Comparison of ENCODE assay signal across 8 mouse cellular contexts in genomic region chr7:28373891-28374495, GRCm38 (mm10). TPM values are rescaled to one million over a fixed set of nuclear protein-coding genes. Genes with fewer than 3 reads are reported as not detected.
DNase-seq lines count a peak whose midpoint lies in the region; ATAC-seq and TF ChIP-seq lines count a peak whose summit lies in the region.

No protein-coding gene starts in this region.

- H3K4me1 ChIP-seq in kidney, embryonic 15.5 days = peaks cover 74% of the 10 kb centered on the region
- H3K4me1 ChIP-seq in MEL (ENCODE audit: control insufficient read depth in 1 of 2, insufficient read depth in 2 of 2, low read length in 2 of 2) = peaks cover 0 to 16% of the 10 kb centered on the region in 2 experiments; a peak in 2 of 4 replicates
- H3K4me1 ChIP-seq in embryonic facial prominence, embryonic 15.5 days = peaks cover 69% of the 10 kb centered on the region
- H3K4me1 ChIP-seq in liver, embryonic 15.5 days (replicated peaks) = peaks cover 85% of the 10 kb centered on the region

- H3K4me2 ChIP-seq in kidney, embryonic 15.5 days = no peak overlapping the region
- no peak overlapping the region for H3K4me2 ChIP-seq in embryonic facial prominence, embryonic 15.5 days (replicated peaks)
- no peak overlapping the region; the same call in 1 of the 2 replicates for H3K4me2 ChIP-seq in liver, embryonic 15.5 days

- TF ChIP-seq RAD21 in MEL (IDR thresholded peaks at IDR 0.05; ENCODE audit: low read depth, low read length) = no peak

- TF ChIP-seq EP300 in MEL (IDR thresholded peaks at IDR 0.05; ENCODE audit: low read depth in 1 of 2, low read length in 2 of 2) = no peak

- peaks cover 5% of the 10 kb centered on the region for H3K79me2 ChIP-seq in MEL (ENCODE audit: control insufficient read depth, insufficient read depth, low read length, poor library complexity)

- no peak overlapping the region for H3K4me3 ChIP-seq in kidney, embryonic 15.5 days (replicated peaks)
- H3K4me3 ChIP-seq in MEL (ENCODE audit: control insufficient read depth in 1 of 2, insufficient read depth in 1 of 2, low read depth in 2 of 2, low read length in 2 of 2) = no peak overlapping the region
- H3K4me3 ChIP-seq in embryonic facial prominence, embryonic 15.5 days (replicated peaks) = no peak overlapping the region
- no peak overlapping the region for H3K4me3 ChIP-seq in liver, embryonic 15.5 days (replicated peaks)

- TF ChIP-seq CTCF in MEL (IDR thresholded peaks at IDR 0.05 in 2 of 3, conservative IDR thresholded peaks at IDR 0.05 in 1 of 3; ENCODE audit: control insufficient read depth in 1 of 3, insufficient read depth in 1 of 3, low read depth in 2 of 3, low read length in 3 of 3, poor library complexity in 1 of 3, severe bottlenecking in 1 of 3) = no peak

- peaks cover 16% of the 10 kb centered on the region for H3K36me3 ChIP-seq in kidney, embryonic 15.5 days
- H3K36me3 ChIP-seq in MEL (ENCODE audit: control insufficient read depth in 1 of 2, insufficient read depth in 2 of 2, low read length in 2 of 2) = peaks cover 0 to 7% of the 10 kb centered on the region in 2 experiments; a peak in 2 of 4 replicates
- H3K36me3 ChIP-seq in embryonic facial prominence, embryonic 15.5 days = peaks cover 20% of the 10 kb centered on the region
- H3K36me3 ChIP-seq in liver, embryonic 15.5 days (replicated peaks) = peaks cover 9% of the 10 kb centered on the region

- H3K9me3 ChIP-seq in kidney, embryonic 15.5 days (replicated peaks) = no peaks in the 10 kb centered on the region
- no peaks in the 10 kb centered on the region for H3K9me3 ChIP-seq in MEL (replicated peaks; ENCODE audit: insufficient read depth, low read length)
- H3K9me3 ChIP-seq in embryonic facial prominence, embryonic 15.5 days (replicated peaks) = no peaks in the 10 kb centered on the region
- H3K9me3 ChIP-seq in liver, embryonic 15.5 days (replicated peaks) = no peaks in the 10 kb centered on the region

- H3K27ac ChIP-seq in kidney, embryonic 15.5 days = peak overlapping the region; percentile 100
- H3K27ac ChIP-seq in MEL (ENCODE audit: control insufficient read depth, low read depth, low read length) = no peak overlapping the region
- peak overlapping the region; percentile 94 for H3K27ac ChIP-seq in embryonic facial prominence, embryonic 15.5 days (replicated peaks)
- peak overlapping the region; percentile 94; the same call in 1 of the 2 replicates for H3K27ac ChIP-seq in liver, embryonic 15.5 days (replicated peaks)

- WGBS in kidney, embryonic 15.5 days = 76% methylated on average over 7 of the region's 7 CpGs
- WGBS in embryonic facial prominence, embryonic 15.5 days = 65% methylated on average over 7 of the region's 7 CpGs
- 74% methylated on average over 7 of the region's 7 CpGs for WGBS in liver, embryonic 15.5 days (ENCODE audit: insufficient replicate concordance)

- no peak for DNase-seq in kidney, adult 8-10 months
- peak; percentile 50 for DNase-seq in MEL (ENCODE audit: low read depth, low spot score)
- no peak for DNase-seq in gastrocnemius, adult 18-20 months (ENCODE audit: low spot score)
- DNase-seq in embryo, embryonic 11 days = no peak
- no peak for DNase-seq in retina, embryonic 14.5 days (ENCODE audit: low spot score)

- H3K27me3 ChIP-seq in kidney, embryonic 15.5 days = no peaks in the 10 kb centered on the region
- no peaks in the 10 kb centered on the region for H3K27me3 ChIP-seq in MEL (ENCODE audit: control insufficient read depth in 1 of 2, insufficient read depth in 2 of 2, low read length in 2 of 2)
- no peaks in the 10 kb centered on the region for H3K27me3 ChIP-seq in embryonic facial prominence, embryonic 15.5 days
- H3K27me3 ChIP-seq in liver, embryonic 15.5 days = peaks cover 16% of the 10 kb centered on the region

- no peak overlapping the region for H3K9ac ChIP-seq in kidney, embryonic 15.5 days
- no peak overlapping the region for H3K9ac ChIP-seq in MEL (ENCODE audit: control insufficient read depth, low read depth, low read length, poor library complexity, severe bottlenecking)
- H3K9ac ChIP-seq in embryonic facial prominence, embryonic 15.5 days = no peak overlapping the region
- H3K9ac ChIP-seq in liver, embryonic 15.5 days = no peak overlapping the region

- no peak for ATAC-seq in kidney, embryonic 15.5 days (replicated peaks; ENCODE audit: low FRiP score)
- ATAC-seq in embryonic facial prominence, embryonic 15.5 days (ENCODE audit: insufficient number of reproducible peaks, low FRiP score, low TSS enrichment, low read depth) = no peak
- ATAC-seq in liver, embryonic 15.5 days (ENCODE audit: insufficient read depth) = no peak

- TF ChIP-seq POLR2A in MEL (IDR thresholded peaks at IDR 0.05; ENCODE audit: control insufficient read depth in 1 of 2, insufficient read depth in 1 of 2, low read depth in 1 of 2, low read length in 2 of 2, poor library complexity in 1 of 2) = no peak

TF ChIP-seq in MEL, 35 proteins besides CTCF, POLR2A, EP300 and RAD21 (continues in another document):
- TF ChIP-seq GABPA (IDR thresholded peaks at IDR 0.05; ENCODE audit: low read depth, low read length) = no peak
- no peak for TF ChIP-seq NRF1 (IDR thresholded peaks at IDR 0.05; ENCODE audit: insufficient read depth, low read depth, low read length, poor library complexity, severe bottlenecking)
- no peak for TF ChIP-seq ZC3H11A (IDR thresholded peaks at IDR 0.05; ENCODE audit: low read depth, low read length)
- no peak for TF ChIP-seq MYB (IDR thresholded peaks at IDR 0.05; ENCODE audit: low read depth, low read length)
- no peak for TF ChIP-seq TCF12 (IDR thresholded peaks at IDR 0.05; ENCODE audit: low read depth, low read length)
- no peak for TF ChIP-seq ELF1 (IDR thresholded peaks at IDR 0.05; ENCODE audit: low read depth, low read length)
- TF ChIP-seq TBP (IDR thresholded peaks at IDR 0.05; ENCODE audit: low read depth, low read length) = no peak
- TF ChIP-seq RCOR1 (IDR thresholded peaks at IDR 0.05; ENCODE audit: low read depth, low read length) = no peak
- TF ChIP-seq UBTF (IDR thresholded peaks at IDR 0.05; ENCODE audit: borderline replicate concordance, insufficient read depth, low read depth, low read length) = no peak
- no peak for TF ChIP-seq KAT2A (conservative IDR thresholded peaks at IDR 0.05; ENCODE audit: low read depth, low read length)
- TF ChIP-seq ETS1 (IDR thresholded peaks at IDR 0.05; ENCODE audit: low read depth, low read length) = no peak
- no peak for TF ChIP-seq ZKSCAN1 (IDR thresholded peaks at IDR 0.05; ENCODE audit: low read depth, low read length)
- TF ChIP-seq MAX (IDR thresholded peaks at IDR 0.05; ENCODE audit: low read length) = no peak
- no peak for TF ChIP-seq ZMIZ1 (IDR thresholded peaks at IDR 0.05; ENCODE audit: low read depth, low read length)
- no peak; the same call in 1 of the 2 replicates for TF ChIP-seq SIN3A (IDR thresholded peaks at IDR 0.05; ENCODE audit: low read length)

RNA-seq across cellular contexts. Expression of gene Plekhg2, which starts 1.6 kb away (rescaled TPM):
- polyA plus RNA-seq in kidney, embryonic 15.5 days (2015; fragmentation: Nextera tagmentation; extraction: Ambion mirVana) = 69.9 and 84.6 TPM in 2 replicates
- total RNA-seq in MEL (2012; rRNA removed) = 1.1 and 1.8 TPM in 2 replicates
- 1 to 10 TPM in 1 of 2 experiments, not detected in 1; 9.2 TPM for polyA plus RNA-seq in MEL (2012; ENCODE audit: insufficient read depth in 1 of 2, insufficient read length in 2 of 2, low read depth in 1 of 2, low replicate concordance in 2 of 2, missing spikeins in 1 of 2)
- polyA plus RNA-seq in embryonic facial prominence, embryonic 15.5 days (2015; fragmentation: Nextera tagmentation; extraction: Ambion mirVana) = 66.8 and 76.1 TPM in 2 replicates
- polyA plus RNA-seq in liver, embryonic 15.5 days (2015; fragmentation: Nextera tagmentation; extraction: Ambion mirVana) = 4.5 and 5.1 TPM in 2 replicates
- total RNA-seq in gastrocnemius, adult 18-20 months (2021) = 1 to 10 TPM; 4.8 to 5.9 TPM

RNA-seq across cellular contexts. Expression of gene Zfp36, which starts 6.1 kb away (rescaled TPM):
- 16.2 TPM in 2 replicates for polyA plus RNA-seq in kidney, embryonic 15.5 days (2015; fragmentation: Nextera tagmentation; extraction: Ambion mirVana)
- total RNA-seq in MEL (2012; rRNA removed) = 0.50 and 0.65 TPM in 2 replicates
- 1 to 10 TPM in 1 of 2 experiments, not detected in 1; 2.8 TPM for polyA plus RNA-seq in MEL (2012; ENCODE audit: insufficient read depth in 1 of 2, insufficient read length in 2 of 2, low read depth in 1 of 2, low replicate concordance in 2 of 2, missing spikeins in 1 of 2)
- polyA plus RNA-seq in embryonic facial prominence, embryonic 15.5 days (2015; fragmentation: Nextera tagmentation; extraction: Ambion mirVana) = 20.2 and 23.5 TPM in 2 replicates
- 8.3 and 8.8 TPM in 2 replicates for polyA plus RNA-seq in liver, embryonic 15.5 days (2015; fragmentation: Nextera tagmentation; extraction: Ambion mirVana)
- total RNA-seq in gastrocnemius, adult 18-20 months (2021) = 10 to 100 TPM; 10.1 to 37.0 TPM

RNA-seq across cellular contexts. Expression of gene Med29, which starts 18.5 kb away (rescaled TPM):
- polyA plus RNA-seq in kidney, embryonic 15.5 days (2015; fragmentation: Nextera tagmentation; extraction: Ambion mirVana) = 52.6 and 57.7 TPM in 2 replicates
- total RNA-seq in MEL (2012; rRNA removed) = 23.7 and 31.1 TPM in 2 replicates
- polyA plus RNA-seq in MEL (2012; ENCODE audit: insufficient read depth in 1 of 2, insufficient read length in 2 of 2, low read depth in 1 of 2, low replicate concordance in 2 of 2, missing spikeins in 1 of 2) = 10 to 100 TPM in 1 of 2 experiments, not detected in 1; 39.6 TPM
- polyA plus RNA-seq in embryonic facial prominence, embryonic 15.5 days (2015; fragmentation: Nextera tagmentation; extraction: Ambion mirVana) = 47.7 and 52.1 TPM in 2 replicates
- 23.9 and 25.6 TPM in 2 replicates for polyA plus RNA-seq in liver, embryonic 15.5 days (2015; fragmentation: Nextera tagmentation; extraction: Ambion mirVana)
- total RNA-seq in gastrocnemius, adult 18-20 months (2021) = 10 to 100 TPM; 22.7 to 24.1 TPM

RNA-seq across cellular contexts. Expression of gene Paf1, which starts 18.8 kb away (rescaled TPM):
- polyA plus RNA-seq in kidney, embryonic 15.5 days (2015; fragmentation: Nextera tagmentation; extraction: Ambion mirVana) = 86.8 and 100 TPM in 2 replicates
- total RNA-seq in MEL (2012; rRNA removed) = 49.9 and 53.5 TPM in 2 replicates
- 100 to 1,000 TPM in 1 of 2 experiments, 10 to 100 TPM in 1; 99.9 to 645 TPM for polyA plus RNA-seq in MEL (2012; ENCODE audit: insufficient read depth in 1 of 2, insufficient read length in 2 of 2, low read depth in 1 of 2, low replicate concordance in 2 of 2, missing spikeins in 1 of 2)
- polyA plus RNA-seq in embryonic facial prominence, embryonic 15.5 days (2015; fragmentation: Nextera tagmentation; extraction: Ambion mirVana) = 78.9 and 84.9 TPM in 2 replicates
- polyA plus RNA-seq in liver, embryonic 15.5 days (2015; fragmentation: Nextera tagmentation; extraction: Ambion mirVana) = 24.6 and 26.2 TPM in 2 replicates
- 10 to 100 TPM; 29.5 to 31.2 TPM for total RNA-seq in gastrocnemius, adult 18-20 months (2021)

RNA-seq across cellular contexts. Expression of gene Rps16, which starts 23.5 kb away (rescaled TPM):
- 995 and 1,159 TPM in 2 replicates for polyA plus RNA-seq in kidney, embryonic 15.5 days (2015; fragmentation: Nextera tagmentation; extraction: Ambion mirVana)
- 2,133 and 2,343 TPM in 2 replicates for total RNA-seq in MEL (2012; rRNA removed)
- polyA plus RNA-seq in MEL (2012; ENCODE audit: insufficient read depth in 1 of 2, insufficient read length in 2 of 2, low read depth in 1 of 2, low replicate concordance in 2 of 2, missing spikeins in 1 of 2) = 1,000 to 10,000 TPM; 1,661 to 1,740 TPM
- polyA plus RNA-seq in embryonic facial prominence, embryonic 15.5 days (2015; fragmentation: Nextera tagmentation; extraction: Ambion mirVana) = 1,000 and 1,004 TPM in 2 replicates
- polyA plus RNA-seq in liver, embryonic 15.5 days (2015; fragmentation: Nextera tagmentation; extraction: Ambion mirVana) = 540 and 619 TPM in 2 replicates
- total RNA-seq in gastrocnemius, adult 18-20 months (2021) = 100 to 1,000 TPM; 385 to 425 TPM
